Mouse (Mus musculus) forebrain, postnatal 0 days (tissue): ENCODE data around the gene Zan. TPM values are rescaled to one million over a fixed set of nuclear protein-coding genes. Genes with fewer than 3 reads are reported as not detected.

Experiments
- ATAC-seq: fragments of 200-750 bp; cut with Nextera tagmentation; 2 replicates; pipeline ENCODE4 v1.8.0; 2017; ENCODE audit warnings: mild to moderate bottlenecking, moderate library complexity
- DNase-seq: peaks from one replicate; pipeline ENCODE4 v3.0.0-alpha.2; 2015
- H3K27ac ChIP-seq: fragments of 300-500 bp; sonication (generic); 2 replicates; pipeline ENCODE4 v1.5.1; 2014; ENCODE audit warnings: low read depth, mild to moderate bottlenecking, antibody characterized with exemption, low read length, moderate library complexity, mixed read lengths
- H3K27me3 ChIP-seq: fragments of 300-500 bp; sonication (generic); 2 replicates; pipeline ENCODE4 v1.6.1; 2014; ENCODE audit warnings: mild to moderate bottlenecking, low read length, mixed read lengths; ENCODE audit not compliant: insufficient read depth
- H3K36me3 ChIP-seq: fragments of 300-500 bp; sonication (generic); 2 replicates; pipeline ENCODE4 v1.6.1; 2014; ENCODE audit warnings: mild to moderate bottlenecking, moderate library complexity; ENCODE audit not compliant: insufficient read depth
- H3K4me1 ChIP-seq: fragments of 300-500 bp; sonication (generic); 2 replicates; pipeline ENCODE4 v1.6.1; 2014; ENCODE audit warnings: antibody characterized with exemption; ENCODE audit not compliant: insufficient read depth
- H3K4me2 ChIP-seq: fragments of 300-500 bp; sonication (generic); 2 replicates; pipeline ENCODE4 v1.6.1; 2014; ENCODE audit warnings: low read depth, mild to moderate bottlenecking, moderate library complexity
- H3K4me3 ChIP-seq: fragments of 300-500 bp; sonication (generic); 2 replicates; pipeline ENCODE4 v1.5.1; 2014; ENCODE audit warnings: low read depth, low read length, mixed read lengths
- H3K9ac ChIP-seq: fragments of 300-500 bp; sonication (generic); 2 replicates; pipeline ENCODE4 v1.6.1; 2014; ENCODE audit warnings: mild to moderate bottlenecking
- H3K9me3 ChIP-seq: fragments of 300-500 bp; sonication (generic); 2 replicates; pipeline ENCODE4 v1.6.1; 2016; ENCODE audit warnings: low read length
- CTCF ChIP-seq: sonication (generic); IDR thresholded peaks from 2 replicates; pipeline ENCODE4 v1.5.1; 2016; ENCODE audit warnings: antibody characterized with exemption, control low read depth, low read depth
- WGBS: fragments of 180-500 bp; shearing (Covaris S2); extraction: QIAGEN DNeasy Blood & Tissue Kit; methylation state at CpG from one replicate; pipeline ENCODE4 v1.1.7; 2014; 5-methylcytosine and 5-hydroxymethylcytosine counted together
- polyA plus RNA-seq: library from polyadenylated mRNA; unstranded; fragments of >200 nt; fragmentation: Nextera tagmentation; extraction: Ambion mirVana; gene quantifications from 2 replicates; pipeline ENCODE4 v1.2.1, GENCODE M21; 2015
- total RNA-seq: library from RNA; depleted of rRNA; stranded (reverse); fragments of >200 nt; gene quantifications from 2 replicates; pipeline ENCODE4 v1.2.3, GENCODE M21; 2014

Gene Zan
- total and polyA plus RNA-seq, 2 experiments from 2014 or later, result 0.08 to 0.62 TPM

- 0 out of 2 replicates have a peak overlapping the region, but pooled peaks have one; percentile 62 for H3K9ac ChIP-seq
- 12% methylated on average over 4 of the region's 4 CpGs for WGBS
- no peak overlapping the region for H3K27ac ChIP-seq
Measured at GRCm38 (mm10) chr5:137351394-137351793, 125.5 kb downstream of the Zan start.

GRCm38 (mm10) chr5:137351058-137351380 is 125.8 kb downstream of the Zan start:
- Histone ChIP-seq H3K4me2 (peak overlapping the region; percentile 94), H3K27ac (no peak overlapping the region), H3K4me3 (peak overlapping the region; percentile 65), H3K36me3 (0 out of 2 replicates have a peak, but pooled peaks cover 6% of the 10 kb centered on the region), H3K9me3 (no peaks in the 10 kb centered on the region), H3K27me3 (peaks cover 15% of the 10 kb centered on the region), H3K4me1 (peaks cover 13% of the 10 kb centered on the region), H3K9ac (peak overlapping the region; percentile 62; the same call in 1 of the 2 replicates)
- no peak for DNase-seq
- no peak for ATAC-seq
- no peak for TF ChIP-seq CTCF
- 6% methylated on average over 8 of the region's 8 CpGs for WGBS

More at GRCm38 (mm10) chr5:137351394-137351793, 125.5 kb downstream of the Zan start:
- H3K27me3 ChIP-seq, result peaks cover 15% of the 10 kb centered on the region
- ATAC-seq, result no peak
- no peaks in the 10 kb centered on the region for H3K9me3 ChIP-seq
- H3K4me2 ChIP-seq, result peak overlapping the region; percentile 94
- H3K36me3 ChIP-seq, result 0 out of 2 replicates have a peak, but pooled peaks cover 6% of the 10 kb centered on the region
- H3K4me1 ChIP-seq, result peaks cover 13% of the 10 kb centered on the region
- H3K4me3 ChIP-seq, result peak overlapping the region; percentile 7; the same call in 1 of the 2 replicates
- TF ChIP-seq CTCF, result no peak
- no peak for DNase-seq

GRCm38 (mm10) chr5:137350205-137351057 is 126.4 kb downstream of the Zan start:
- Histone ChIP-seq H3K27ac (peak overlapping the region; percentile 40; the same call in 1 of the 2 replicates), H3K4me2 (peak overlapping the region; percentile 94), H3K9ac (peak overlapping the region; percentile 62), H3K9me3 (no peaks in the 10 kb centered on the region), H3K4me1 (peaks cover 13% of the 10 kb centered on the region), H3K36me3 (0 out of 2 replicates have a peak, but pooled peaks cover 6% of the 10 kb centered on the region), H3K27me3 (peaks cover 15% of the 10 kb centered on the region), H3K4me3 (peak overlapping the region; percentile 65)
- ATAC-seq (peak; percentile 74), DNase-seq (no peak)
- 3% methylated on average over 50 of the region's 55 CpGs for WGBS
- TF ChIP-seq CTCF, result no peak

GRCm38 (mm10) chr5:137349384-137350204 is 127.3 kb downstream of the Zan start, which contains the start of gene Ephb4:
Gene Ephb4 (plus strand): TSS chr5:137350109.
- Histone ChIP-seq H3K27me3 (peaks cover 15% of the 10 kb centered on the region), H3K27ac (peak within 1 kb of the TSS; percentile 40; the same call in 1 of the 2 replicates), H3K9me3 (no peaks in the 10 kb centered on the region), H3K4me3 (peak within 1 kb of the TSS; percentile 65), H3K36me3 (0 out of 2 replicates have a peak, but pooled peaks cover 5% of the 10 kb centered on the region), H3K9ac (peak within 1 kb of the TSS; percentile 62), H3K4me2 (peak within 1 kb of the TSS; percentile 94), H3K4me1 (peaks cover 13% of the 10 kb centered on the region)
- DNase-seq (peak; percentile 72), ATAC-seq (peak; percentile 90)
- 3% methylated on average over 28 of the region's 32 CpGs for WGBS
- peak; percentile 46 for TF ChIP-seq CTCF

- peak overlapping the region; percentile 22; the same call in 1 of the 2 replicates for H3K9ac ChIP-seq
- H3K4me3 ChIP-seq, result peak overlapping the region; percentile 65
- H3K4me2 ChIP-seq, result peak overlapping the region; percentile 94
- ATAC-seq, result no peak
- no peak overlapping the region for H3K27ac ChIP-seq
- DNase-seq, result no peak
- no peaks in the 10 kb centered on the region for H3K36me3 ChIP-seq
- H3K4me1 ChIP-seq, result peaks cover 13% of the 10 kb centered on the region
- 1% methylated on average over 33 of the region's 33 CpGs for WGBS
- H3K27me3 ChIP-seq, result peaks cover 15% of the 10 kb centered on the region
- H3K9me3 ChIP-seq, result no peaks in the 10 kb centered on the region
- TF ChIP-seq CTCF, result no peak
Measured at GRCm38 (mm10) chr5:137348482-137349383, 128.1 kb downstream of the Zan start.

GRCm38 (mm10) chr5:137347856-137348255 is 129.0 kb downstream of the Zan start:
- Histone ChIP-seq H3K9ac (no peak overlapping the region), H3K4me2 (no peak overlapping the region), H3K4me1 (peaks cover 13% of the 10 kb centered on the region), H3K9me3 (no peaks in the 10 kb centered on the region), H3K36me3 (no peaks in the 10 kb centered on the region), H3K4me3 (no peak overlapping the region), H3K27me3 (peaks cover 15% of the 10 kb centered on the region), H3K27ac (no peak overlapping the region)
- TF ChIP-seq CTCF, result no peak
- no peak for ATAC-seq
- WGBS, result 17% methylated on average over 7 of the region's 7 CpGs
- DNase-seq, result no peak
